Mouse (Mus musculus): ENCODE data around the gene Cckbr.

- TF ChIP-seq CTCF (IDR thresholded peaks at IDR 0.05; ENCODE audit: insufficient read depth, low read length) (no peak), POLR2A (IDR thresholded peaks at IDR 0.05; ENCODE audit: borderline replicate concordance, extremely low read depth, low read depth, low read length) (no peak)
These were observed 33.0 kb downstream of the Cckbr start for GRCm38 (mm10) chr7:105458546-105458945.

Data from lung, adult 2 months (tissue).